Mouse (Mus musculus) G1E (cell line): ENCODE results near the gene Mrpl18.

Source experiments
- CTCF ChIP-seq: IDR thresholded peaks from 2 replicates; pipeline ENCODE4 v1.5.1; 2012; ENCODE audit warnings: low read depth, low read length, inconsistent platforms, mixed read lengths
- TAL1 ChIP-seq: conservative IDR thresholded peaks from 2 replicates; pipeline ENCODE4 v1.6.1; 2012; ENCODE audit warnings: low read depth, low read length, inconsistent platforms, mixed read lengths

DNA sequence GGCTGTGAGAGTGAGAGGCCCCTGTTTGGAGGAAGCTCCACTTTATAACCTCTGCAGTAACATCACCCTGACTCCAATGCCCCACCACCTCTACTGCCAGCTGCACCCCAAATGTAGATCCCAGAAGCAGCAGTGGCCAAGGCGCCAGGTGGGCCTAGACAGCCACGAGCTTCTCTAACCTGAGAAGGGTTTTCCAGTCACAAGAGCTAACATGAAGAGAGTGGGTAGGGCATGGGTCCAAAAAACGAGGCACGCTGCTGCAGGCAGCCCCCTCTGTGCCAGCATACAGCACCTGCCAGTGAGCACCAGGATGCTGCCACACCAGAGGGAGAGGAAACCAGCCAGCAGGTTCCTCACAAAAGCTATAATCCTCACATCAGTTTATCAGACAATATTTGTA, 25.1 kb downstream of the Mrpl18 start:
- no peak for TF ChIP-seq CTCF
- TF ChIP-seq TAL1: no peak
